Mouse (Mus musculus): ENCODE measurements around the gene A530032D15Rik. TPM values are rescaled to one million over a fixed set of nuclear protein-coding genes. Genes with fewer than 3 reads are reported as not detected.
"Not testable (repeated sequence)": the region's sequence is repeated elsewhere in the genome, so short reads cannot be mapped to it uniquely, and the experiment has no call there.

The A530032D15Rik gene
- total RNA-seq, 2 experiments from 2014 or later, result 0.50 TPM; not detected in 1

- DNase-seq; intact Hi-C loops (cut with DNase I): not testable (repeated sequence)
Observed at GRCm38 (mm10) chr1:85073099-85073498, 36.6 kb downstream of the A530032D15Rik start.

GRCm38 (mm10) chr1:85071690-85072089, 38.0 kb downstream of the A530032D15Rik start:
- intact Hi-C loops (cut with DNase I); DNase-seq: not testable (repeated sequence)

GRCm38 (mm10) chr1:85035801-85036200, 73.9 kb downstream of the A530032D15Rik start:
- intact Hi-C loops (cut with DNase I); DNase-seq: not testable (repeated sequence)

- DNase-seq; intact Hi-C loops (cut with DNase I): not testable (repeated sequence)
Observed at GRCm38 (mm10) chr1:85034394-85034793, 75.3 kb downstream of the A530032D15Rik start.

- intact Hi-C loops (cut with DNase I); DNase-seq: not testable (repeated sequence)
Observed at GRCm38 (mm10) chr1:85033616-85034015, 76.0 kb downstream of the A530032D15Rik start.

Other genes with a start within 250 kb of the A530032D15Rik start
- gene Slc16a14, start 174.7 kb downstream of the A530032D15Rik start, total RNA-seq (2021), result under 1 TPM in 1 of 2 experiments, not detected in 1; 0.17 TPM
- not detected for gene Gm10553, start 9.7 kb downstream of the A530032D15Rik start, total RNA-seq (2021)
- gene C130026I21Rik, start 160.7 kb upstream of the A530032D15Rik start, total RNA-seq (2021), result under 1 TPM; 0.45 TPM